Mouse (Mus musculus) left cerebral cortex, postnatal 10 days (tissue): ENCODE measurements around the gene Gm8947. TPM values are rescaled to one million over a fixed set of nuclear protein-coding genes. Genes with fewer than 3 reads are reported as not detected.
"Not testable (repeated sequence)": the region's sequence is repeated elsewhere in the genome, so short reads cannot be mapped to it uniquely, and the experiment has no call there.

Source experiments
- DNase-seq, 2 experiments: peaks; one replicate each; pipeline ENCODE4 v3.0.0; 2021 to 2022; ENCODE audit warnings: low spot score in 2 of 2, mixed read lengths in 1 of 2; ENCODE audit errors: extremely low spot score in 1 of 2
- intact Hi-C: fragments of 180-260 bp; cut with DNase I; formaldehyde crosslinking; loops from one replicate; pipeline ENCODE4 v1.15.1; 2025
- total RNA-seq, 2 experiments: library from RNA; stranded (reverse); gene quantifications; 2 replicates each; pipeline ENCODE4 v1.2.3; 2021

The Gm8947 gene
- total RNA-seq = not detected

DNA sequence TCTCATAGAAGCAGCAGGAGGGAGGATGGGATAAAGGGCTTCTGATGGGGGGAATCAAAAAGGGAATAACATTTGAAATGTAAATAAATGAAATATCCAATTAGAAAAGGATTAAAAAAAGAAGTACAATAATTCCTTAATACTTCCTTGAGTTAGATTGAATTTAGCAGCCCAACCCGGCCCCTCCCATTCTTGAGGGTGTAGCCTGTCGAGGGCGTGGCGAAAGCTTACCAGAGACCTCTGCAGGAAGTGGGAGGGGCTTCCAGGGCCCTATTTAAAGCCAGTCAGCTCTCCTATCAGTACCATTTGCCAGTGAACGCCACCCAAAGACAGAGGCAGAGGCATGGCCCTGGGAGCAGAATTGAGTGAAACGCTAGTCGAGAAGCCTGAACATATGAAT is at the start of gene Gm8947:
TSS of gene Gm8947 (plus strand) at position 302 of the 400 bp plus-strand sequence.
- DNase-seq, intact Hi-C loops: not testable (repeated sequence)

DNA sequence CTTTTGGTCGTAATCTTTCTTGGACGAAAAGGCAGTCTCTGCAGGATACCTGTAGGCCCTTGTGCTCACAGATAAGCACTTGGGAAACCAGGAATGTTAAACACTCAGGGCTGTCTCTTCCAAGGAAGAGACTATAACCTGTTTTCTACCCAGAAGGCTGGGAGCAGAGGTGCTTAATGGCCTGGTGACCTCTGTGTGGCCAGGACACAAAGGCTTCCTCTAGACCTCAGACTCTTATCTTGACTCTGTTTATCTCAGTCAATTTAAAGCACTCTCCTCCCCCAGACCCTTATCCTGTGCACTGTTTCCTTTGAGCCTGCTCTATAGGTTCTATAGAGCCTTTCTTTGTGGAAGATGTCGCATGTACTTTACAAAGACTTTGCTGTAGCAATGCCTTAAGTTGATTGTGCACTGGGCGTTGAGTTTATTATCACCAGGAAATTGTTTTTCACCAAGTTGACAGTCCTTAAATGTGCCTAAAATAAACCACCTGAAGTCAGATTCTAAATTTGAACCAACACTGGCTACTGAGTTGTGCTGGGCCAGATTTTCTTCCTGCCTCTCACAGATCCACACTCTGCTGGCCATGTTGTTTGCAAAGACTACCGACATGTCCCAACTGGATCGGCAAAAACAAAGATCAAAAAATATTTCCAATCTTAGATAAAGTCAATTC is 47.6 kb upstream of the Gm8947 start:
- intact Hi-C loops = no loop called here

DNA sequence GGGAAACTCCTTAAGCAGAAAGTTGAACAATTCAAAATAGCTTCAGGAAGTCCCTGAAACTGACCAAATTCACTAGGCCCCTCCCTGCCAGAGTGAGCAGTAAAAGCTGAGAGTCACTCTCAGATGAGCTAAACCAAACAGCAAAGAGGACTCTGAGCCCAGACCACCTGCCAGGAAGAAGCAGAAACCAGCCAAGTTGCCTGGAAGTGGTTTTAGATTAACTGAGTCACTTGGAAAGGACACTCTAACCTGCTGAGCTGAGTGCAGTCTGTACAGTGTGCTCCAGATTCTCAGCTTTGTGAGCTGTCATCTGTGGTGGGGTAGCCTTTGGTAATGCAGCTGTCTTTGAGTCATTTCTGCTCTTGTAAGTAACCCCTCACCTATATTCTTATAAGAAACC is 44.4 kb upstream of the Gm8947 start:
- intact Hi-C loops = no loop called here
- no peak for DNase-seq

More for the DNA sequence above, 47.6 kb upstream of the Gm8947 start:
- DNase-seq = no peak

DNA sequence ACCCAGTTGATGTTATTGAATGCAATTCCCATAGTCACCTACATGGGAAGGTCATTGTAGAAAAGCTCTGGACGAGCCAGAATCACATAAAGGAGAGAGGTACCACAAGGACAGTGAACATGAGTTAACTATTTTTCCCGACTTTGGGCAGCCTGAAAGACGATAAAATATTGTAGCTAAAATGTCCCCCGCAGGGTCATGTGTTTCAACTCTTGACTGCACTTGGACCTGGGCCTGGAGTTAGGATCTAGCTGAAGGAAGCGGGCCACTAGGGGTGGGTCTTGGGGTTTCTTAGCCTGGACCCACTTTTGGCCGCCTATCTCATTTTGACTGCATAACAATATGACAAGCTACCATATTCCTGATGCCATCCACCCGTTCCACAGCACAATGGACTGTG is 42.0 kb upstream of the Gm8947 start:
- DNase-seq = no peak
- intact Hi-C loops = loop anchor here (5.0 kb wide), 1 partner anchor 68 kb away; no protein-coding TSS in a partner anchor

DNA sequence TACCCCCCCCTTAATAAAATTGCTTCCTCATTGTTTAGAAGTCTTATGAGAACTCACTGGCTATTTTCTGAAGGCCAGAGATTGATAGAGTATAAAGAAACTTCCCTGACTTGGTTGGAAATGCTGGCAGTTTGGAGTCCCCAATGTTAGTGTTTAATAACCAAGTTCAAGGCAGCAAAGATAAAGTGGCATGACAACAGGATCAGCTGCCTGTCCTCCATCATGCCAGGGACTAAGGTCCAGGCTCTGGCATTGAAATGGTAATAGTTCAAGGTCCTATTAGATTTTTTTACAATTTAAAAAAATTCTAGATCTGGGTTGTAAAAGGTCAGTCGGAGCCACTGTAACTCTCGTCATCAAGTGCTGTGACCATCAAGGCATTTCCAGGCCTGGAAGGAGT is 41.1 kb upstream of the Gm8947 start:
- DNase-seq = no peak
- intact Hi-C loops = loop anchor here (5.0 kb wide), 1 partner anchor 69 kb away; no protein-coding TSS in a partner anchor

DNA sequence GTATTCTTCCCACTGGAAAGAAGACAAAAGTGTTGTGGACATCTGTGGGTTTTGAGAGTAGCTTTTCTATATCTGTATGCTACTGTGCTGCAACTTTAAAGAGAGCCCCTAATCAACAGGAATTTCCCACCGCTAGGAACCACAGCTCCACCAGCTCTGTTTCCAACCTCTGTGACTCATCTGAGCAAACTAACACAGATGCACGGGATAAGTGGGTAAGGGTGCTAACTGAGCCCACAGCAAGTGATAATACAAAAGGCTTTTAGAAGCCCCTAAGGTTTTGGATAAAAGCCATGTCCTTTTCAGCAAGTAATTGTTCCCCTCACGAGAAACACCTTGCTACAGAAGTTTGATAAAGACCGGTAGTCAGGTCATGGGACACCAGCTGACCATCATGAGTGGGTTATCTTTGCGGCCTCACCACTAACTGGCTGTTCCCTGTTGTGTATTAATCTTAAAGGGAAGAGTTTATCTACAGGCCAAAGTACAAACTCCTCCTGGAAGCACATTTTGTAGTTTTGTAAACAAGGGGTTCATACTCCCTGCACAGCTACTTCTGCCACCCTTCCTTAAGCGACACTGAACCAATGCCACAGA is 39.0 kb upstream of the Gm8947 start:
- DNase-seq = no peak
- intact Hi-C loops = loop anchor here (5.0 kb wide), 1 partner anchor 71 kb away; no protein-coding TSS in a partner anchor

DNA sequence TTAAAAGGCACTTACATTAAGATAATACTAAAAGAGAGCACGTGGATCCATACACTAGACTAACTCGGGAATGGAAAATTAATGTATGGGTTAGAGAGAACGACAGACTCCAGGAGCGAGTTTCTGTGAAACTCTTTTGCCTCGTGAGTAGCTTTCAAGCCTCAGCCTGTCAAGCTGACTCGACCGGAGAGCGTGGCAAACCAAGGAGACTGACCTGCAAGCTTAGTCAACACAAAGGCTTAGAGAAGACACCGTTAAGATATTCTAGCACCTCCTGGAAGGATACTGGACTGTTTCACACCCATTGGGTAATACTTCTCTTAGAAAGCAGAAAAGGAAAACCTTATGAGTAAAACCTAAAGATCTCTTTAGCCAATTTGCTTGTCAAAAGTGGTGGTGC is 38.0 kb upstream of the Gm8947 start:
- DNase-seq = not testable (repeated sequence)
- intact Hi-C loops = loop anchor here (5.0 kb wide), 1 partner anchor 72 kb away; no protein-coding TSS in a partner anchor

DNA sequence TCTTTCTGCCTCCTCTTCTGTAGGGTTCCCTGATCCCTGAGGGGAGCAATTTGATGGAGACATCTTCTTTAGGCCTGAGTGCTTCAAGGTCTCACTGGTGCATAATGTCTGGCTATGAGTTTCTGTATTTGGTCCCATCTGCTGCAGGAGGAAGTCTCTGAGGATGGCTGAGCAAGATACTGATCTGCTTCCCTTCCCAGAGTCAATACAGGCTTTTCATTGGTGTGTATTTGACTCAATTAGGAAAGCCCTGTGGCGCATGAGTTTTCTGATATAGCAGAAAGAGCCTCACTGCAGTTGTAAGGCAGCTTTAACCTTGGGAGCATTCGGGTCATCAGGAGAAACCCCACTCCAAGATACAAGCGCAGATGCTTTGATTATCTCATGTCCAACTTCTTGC is 36.0 kb upstream of the Gm8947 start:
- intact Hi-C loops = no loop called here
- no peak for DNase-seq

DNA sequence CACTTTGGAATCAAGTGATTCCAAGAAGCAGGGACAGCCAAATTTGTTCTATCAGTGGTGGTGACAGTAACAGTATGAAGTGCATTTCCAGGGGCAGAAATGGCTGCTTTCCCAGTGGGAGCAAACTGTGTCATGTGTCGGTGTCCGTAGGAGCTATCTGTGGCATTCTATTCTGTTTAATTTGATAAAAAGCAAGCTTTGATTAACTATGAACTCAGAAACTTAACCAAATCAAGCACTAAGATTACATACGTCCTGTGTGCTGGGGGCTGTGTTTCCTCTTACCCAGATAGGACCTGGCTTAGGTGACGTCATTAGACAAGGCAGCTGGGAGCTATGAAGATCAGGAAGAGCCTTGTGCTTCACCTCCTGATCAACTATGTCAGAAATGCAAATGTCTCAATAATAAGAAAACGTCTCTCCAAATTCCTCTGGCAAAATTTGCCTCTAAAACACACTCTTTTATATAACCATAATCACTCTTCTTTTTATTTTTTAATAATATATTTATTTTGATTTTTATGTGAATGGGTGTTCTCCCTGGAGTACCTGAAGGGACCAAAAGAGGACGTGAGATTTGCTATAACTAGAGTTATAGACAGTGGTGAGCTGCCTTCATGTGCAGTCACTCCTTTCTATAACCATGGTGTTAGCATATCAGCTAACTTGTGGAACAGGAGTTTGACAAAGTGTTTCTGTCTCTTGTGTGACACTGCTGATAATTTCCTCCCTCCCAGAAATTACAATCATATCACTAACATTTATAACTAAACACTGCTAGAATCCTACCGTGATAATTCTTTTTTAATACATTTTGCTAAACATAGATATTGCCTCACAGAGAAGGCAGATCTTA is 35.2 kb upstream of the Gm8947 start:
- intact Hi-C loops = no loop called here
- no peak for DNase-seq

DNA sequence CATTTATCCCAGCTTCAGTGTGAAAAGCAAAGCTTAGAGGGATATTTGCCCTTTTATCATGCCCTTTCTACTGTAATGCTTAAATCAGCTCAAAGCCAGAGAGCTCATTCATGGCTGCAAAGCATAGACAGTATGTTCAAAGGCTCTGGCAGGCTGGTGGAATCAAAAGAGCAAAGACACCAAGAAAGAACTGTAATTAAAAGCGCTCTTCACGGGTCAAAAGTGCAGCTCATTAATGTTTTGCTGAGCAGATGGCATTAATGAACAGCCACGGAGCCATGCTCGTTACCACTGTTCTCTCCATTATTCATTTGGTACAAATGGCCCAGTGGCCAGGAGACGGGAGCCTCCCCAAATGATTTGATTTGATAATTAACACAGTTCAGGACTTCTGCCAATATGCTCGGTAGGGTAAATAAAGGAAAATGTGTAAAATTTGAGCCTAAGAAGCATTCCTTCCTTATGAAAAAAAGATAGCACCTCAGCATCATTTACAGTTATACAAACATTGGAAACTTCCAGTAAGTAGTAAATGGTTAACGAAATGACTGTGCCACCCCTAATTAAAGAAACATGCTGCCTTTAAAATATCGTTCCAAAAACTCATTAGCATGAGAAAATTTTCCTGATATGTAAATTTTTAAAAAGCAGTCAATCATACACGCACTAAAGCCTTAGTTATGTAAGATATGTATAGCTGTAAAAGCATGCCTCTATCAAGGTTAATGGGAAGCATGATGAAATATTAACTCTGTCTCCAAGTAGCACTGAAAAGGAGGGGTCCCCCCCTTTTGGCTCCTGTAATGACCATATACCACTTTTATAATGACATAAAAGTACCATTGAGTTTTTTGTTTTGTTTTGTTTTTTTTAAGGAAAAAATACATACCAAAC is 34.0 kb upstream of the Gm8947 start:
- intact Hi-C loops = no loop called here
- DNase-seq = no peak

DNA sequence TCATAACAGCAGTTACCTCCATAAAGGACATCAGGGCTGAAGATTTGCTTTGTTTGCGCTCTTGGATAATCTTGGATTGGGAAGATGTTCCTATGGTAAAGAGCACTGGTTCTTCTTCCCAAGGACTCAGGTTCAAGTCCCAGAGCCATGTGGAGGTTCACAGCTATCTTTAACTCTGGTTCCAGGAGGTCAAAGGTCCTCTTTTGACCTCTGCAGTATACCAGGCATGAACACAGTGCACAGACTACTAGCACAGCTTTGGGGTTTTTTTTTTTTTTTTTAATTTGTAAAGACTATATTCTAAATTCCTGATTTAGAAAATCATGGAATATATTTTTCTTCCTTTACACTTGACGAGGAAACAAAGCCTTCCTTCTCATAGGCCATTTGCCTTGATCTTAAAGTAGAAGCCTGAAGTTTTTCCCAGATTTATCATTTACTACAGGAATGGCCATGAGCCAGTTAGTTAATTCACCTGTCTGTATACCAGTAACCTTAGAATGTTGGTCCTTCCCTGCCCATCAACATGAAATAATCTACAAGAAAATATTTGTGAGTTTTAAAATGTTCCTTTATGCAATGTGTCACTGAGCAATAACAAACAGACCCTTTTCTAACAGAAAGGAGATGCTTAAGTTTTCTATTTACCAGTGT is 33.2 kb upstream of the Gm8947 start:
- DNase-seq = no peak

DNA sequence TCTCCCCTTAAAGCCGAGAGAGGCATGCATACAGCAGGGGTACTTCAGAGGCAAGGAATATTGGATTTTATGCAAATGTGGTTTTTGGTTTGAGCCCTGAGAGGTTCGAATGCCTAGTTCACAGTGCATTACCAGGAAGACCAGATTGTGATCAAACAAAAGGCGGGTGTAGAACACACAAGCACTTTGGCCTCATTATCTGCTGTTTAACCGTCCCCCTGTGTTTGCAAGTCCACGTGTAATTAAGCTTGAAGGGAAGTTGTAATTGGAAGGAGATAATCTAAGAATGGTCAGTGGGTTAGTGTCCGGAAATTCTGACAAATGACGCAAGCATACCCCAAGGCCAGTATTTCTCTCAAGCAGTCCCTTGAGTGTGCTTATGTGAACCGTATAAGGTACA is 26.1 kb upstream of the Gm8947 start:
- intact Hi-C loops = no loop called here
- DNase-seq = no peak

More for the DNA sequence above, 33.2 kb upstream of the Gm8947 start:
- intact Hi-C loops = no loop called here

DNA sequence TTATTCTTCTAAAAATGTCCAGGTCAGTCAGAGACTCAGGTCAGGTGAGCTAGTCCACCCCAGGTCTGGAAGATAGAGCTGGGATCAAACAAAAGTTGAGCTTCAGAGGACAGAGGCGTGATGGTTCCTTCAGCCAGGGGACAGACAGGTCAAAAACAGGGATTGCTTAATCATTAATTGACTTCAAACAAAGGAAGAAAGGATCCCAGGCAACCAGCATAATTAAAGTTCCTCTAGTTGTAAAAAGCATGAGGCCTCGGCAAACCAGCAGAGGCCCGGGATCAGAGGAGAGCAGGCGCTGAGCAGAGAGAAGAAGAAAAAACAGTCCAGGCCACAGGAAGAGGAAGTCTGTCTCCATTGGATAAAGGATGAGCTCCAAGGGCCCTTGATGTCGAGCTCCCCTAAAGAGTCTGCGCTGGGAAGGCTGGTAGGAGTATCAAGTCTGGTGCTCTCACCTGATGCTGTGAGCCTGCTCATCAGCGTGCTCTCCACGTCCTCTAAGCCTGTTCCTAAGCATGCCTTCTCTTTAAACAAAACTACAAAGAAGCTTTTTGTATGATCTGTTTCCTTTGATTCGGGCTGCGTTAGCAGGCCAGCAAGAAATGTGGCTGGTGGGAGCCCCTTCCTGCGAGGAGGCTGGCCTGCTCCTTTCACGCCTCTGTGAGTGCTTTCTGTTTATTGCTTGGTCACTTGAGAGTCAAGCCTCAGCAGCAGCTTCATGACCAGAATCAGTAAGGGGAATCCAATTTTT is 24.7 kb upstream of the Gm8947 start:
- intact Hi-C loops = no loop called here
- no peak for DNase-seq

DNA sequence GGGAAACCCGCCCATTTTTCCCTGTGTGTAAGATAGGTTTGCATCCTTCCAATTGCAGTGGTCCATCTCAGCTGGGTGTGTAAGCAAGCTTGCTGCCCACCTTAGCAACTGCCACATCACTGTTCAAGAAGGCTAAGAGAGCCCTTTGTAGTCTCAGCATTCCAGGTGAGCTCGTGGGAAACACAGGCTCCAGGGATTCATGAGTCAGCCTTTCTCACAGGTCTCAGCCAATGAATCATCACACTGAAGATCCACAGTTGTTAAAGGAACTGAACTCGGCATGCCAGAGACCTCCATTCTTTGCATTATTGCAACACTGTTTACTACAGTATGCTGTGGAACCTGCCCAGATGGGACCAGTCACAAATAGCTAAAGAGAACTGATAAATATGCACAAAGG is 23.5 kb upstream of the Gm8947 start:
- intact Hi-C loops = no loop called here
- no peak for DNase-seq

DNA sequence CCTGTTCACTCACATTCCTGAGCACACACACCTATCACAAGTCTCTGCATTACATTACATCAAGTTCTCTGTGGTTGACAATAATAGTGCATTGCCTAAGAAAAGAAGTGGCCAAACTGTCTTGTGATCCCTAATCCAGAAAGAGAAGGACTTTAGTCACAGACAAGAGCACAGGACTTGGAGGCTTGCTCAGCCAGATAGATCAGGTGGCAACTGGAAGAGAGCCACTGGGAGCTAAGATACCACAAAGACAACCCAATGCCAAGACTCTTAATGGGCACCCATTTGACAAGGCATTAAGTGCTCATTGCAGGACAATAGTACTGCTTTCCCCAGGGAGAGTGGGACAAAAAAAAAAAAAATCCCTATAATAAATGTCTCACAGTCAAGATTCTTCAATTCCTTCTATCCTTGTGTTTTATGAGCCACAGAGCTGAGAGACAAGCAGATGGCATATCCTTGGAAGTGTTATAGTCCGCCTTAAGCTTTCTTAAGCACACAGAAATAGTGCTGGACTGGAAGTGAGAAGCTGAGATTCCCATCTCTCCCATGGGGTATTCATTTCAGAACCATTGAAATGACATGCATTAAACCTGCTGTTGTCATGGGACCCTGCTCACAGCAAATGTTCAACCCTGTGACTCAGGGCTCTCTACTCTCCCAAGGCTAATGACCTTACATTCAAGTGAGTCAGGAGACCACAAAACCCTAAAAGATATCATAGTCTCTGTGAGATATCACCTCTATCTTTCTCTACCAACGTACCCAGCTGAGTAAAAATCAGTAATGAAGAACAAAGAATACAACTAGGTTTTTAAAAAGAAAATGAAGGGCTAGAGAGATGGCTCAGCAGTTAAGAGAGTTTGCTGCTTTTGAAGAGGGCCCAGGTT is 20.4 kb upstream of the Gm8947 start:
- intact Hi-C loops = no loop called here
- peak in 1 of 2 experiments; percentile 26 for DNase-seq

DNA sequence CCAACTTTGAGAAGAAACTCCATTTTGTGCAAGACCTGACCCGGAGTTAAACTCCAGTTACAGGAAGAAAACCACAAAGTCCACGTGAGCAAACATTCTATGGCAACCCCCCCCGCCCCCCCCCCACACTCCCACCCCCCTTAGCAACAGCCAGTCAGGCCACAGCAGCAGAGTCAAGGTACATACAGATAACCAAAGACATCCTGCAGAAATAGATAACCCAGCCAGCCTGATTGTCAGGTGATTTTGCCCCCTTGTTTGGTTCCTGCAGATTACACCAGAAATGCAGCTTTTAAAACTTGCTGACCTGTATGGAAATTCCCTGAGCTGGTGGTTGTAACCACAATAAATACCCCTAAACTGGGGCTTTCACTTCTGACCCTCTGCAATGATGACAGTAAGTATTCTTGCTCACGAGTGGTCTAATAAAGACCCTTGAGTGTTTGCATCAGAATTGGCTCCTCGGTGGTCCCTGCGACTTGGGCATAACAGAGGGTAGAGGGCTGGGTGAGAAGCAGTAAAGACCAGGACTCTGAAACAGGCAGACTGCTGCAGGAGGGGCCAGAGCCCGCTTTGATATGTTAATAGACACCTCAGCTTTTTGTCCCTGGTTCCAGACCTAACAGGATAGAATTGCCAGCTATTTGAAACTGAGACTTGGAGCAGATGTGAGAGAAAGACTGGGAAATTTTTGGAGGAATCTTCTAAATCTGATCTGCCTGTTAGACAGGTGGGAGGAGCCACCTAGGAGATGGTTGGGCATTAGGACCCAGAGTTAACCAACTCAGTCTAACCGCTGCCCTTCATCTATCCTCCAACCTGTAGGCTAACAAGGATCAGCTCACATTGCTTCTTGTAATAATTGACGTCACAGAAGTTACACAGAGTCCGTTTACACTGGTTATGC is 14.9 kb upstream of the Gm8947 start:
- intact Hi-C loops = no loop called here
- no peak for DNase-seq
